Mouse (Mus musculus) embryonic fibroblast, embryonic 13.5 days (primary cell): ENCODE measurements around the gene Magea4. TPM values are rescaled to one million over a fixed set of nuclear protein-coding genes. Genes with fewer than 3 reads are reported as not detected.

Source experiments
- H3K27ac ChIP-seq: 2 replicates; pipeline ENCODE4 v1.5.1; 2012; ENCODE audit warnings: low read length, control low read depth, inconsistent platforms; ENCODE audit not compliant: insufficient read depth
- H3K4me1 ChIP-seq: 2 replicates; pipeline ENCODE4 v1.6.1; 2011; ENCODE audit warnings: low read length; ENCODE audit not compliant: control insufficient read depth, insufficient read depth
- H3K4me3 ChIP-seq: 2 replicates; pipeline ENCODE4 v1.5.1; 2011; ENCODE audit warnings: mild to moderate bottlenecking, control low read depth, low read length; ENCODE audit not compliant: insufficient read depth
- CTCF ChIP-seq: IDR thresholded peaks from 2 replicates; pipeline ENCODE4 v1.5.1; 2011; ENCODE audit warnings: mild to moderate bottlenecking, control low read depth, low read length, moderate library complexity, borderline replicate concordance; ENCODE audit not compliant: insufficient read depth
- POLR2A ChIP-seq: IDR thresholded peaks from 2 replicates; pipeline ENCODE4 v1.6.1; 2011; ENCODE audit warnings: low read depth, mild to moderate bottlenecking, control low read depth, low read length, moderate library complexity
- polyA plus RNA-seq: library from polyadenylated mRNA; stranded (reverse); fragments of >200 nt; gene quantifications from 2 replicates; pipeline ENCODE4 v1.2.4, GENCODE M21; 2011; ENCODE audit warnings: low read depth; ENCODE audit not compliant: missing spikeins, insufficient read length

Gene Magea4
- polyA plus RNA-seq, result not detected in 2 replicates

DNA sequence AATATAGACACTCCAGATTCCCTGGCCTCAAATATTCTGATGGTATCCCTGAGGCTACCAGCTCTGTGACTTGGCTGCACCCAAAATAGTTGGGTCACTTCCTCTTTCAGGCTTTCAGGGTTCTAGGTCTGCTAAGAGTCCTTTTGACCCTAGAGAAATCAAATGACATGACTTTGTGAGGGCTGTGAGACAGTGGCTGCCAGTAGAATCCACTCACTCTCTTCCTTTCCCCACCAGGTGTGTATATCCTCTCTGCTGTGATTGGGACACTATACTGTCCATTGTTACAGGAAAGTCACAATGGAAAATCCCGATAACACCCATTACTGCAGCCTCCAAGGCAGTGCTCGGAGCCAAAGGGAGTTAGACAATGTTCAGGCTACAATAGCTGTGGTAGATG, at the start of gene Magea4:
Gene Magea4 (plus strand): TSS at position 301 of the 400 bp plus-strand sequence.
- no peak within 1 kb of the TSS for H3K27ac ChIP-seq
- TF ChIP-seq CTCF (no peak), POLR2A (no peak)

DNA sequence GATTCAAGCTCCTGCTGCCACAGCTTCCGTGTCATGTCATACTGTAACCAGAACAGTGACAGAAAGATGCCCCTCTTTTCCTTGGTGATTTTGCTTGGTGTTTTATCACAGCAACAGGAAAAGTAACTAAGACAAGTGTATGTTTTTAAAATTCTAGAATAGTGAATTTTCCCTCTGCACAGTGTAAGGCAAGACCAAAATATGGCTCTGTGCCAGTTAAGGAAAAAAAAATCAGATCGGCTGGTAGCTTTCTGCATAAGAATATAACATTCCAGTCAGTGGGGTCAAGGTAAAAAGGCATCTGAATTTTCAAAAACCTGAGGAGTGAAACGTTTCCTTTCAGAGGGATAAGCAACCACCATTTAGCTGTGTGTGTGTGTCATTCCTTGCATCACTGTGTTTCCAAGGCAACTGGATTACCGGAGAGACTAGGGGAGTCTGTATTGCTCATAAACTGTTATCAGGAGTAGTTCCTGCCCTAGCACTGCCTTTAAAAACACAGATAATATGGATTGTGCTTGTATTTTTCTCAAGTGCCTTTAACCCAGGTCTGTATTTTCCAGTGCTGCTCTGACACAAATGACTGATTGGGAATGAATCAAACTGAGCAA, 18.8 kb upstream of the Magea4 start:
- TF ChIP-seq CTCF, result no peak
- no peak for TF ChIP-seq POLR2A
- no peaks in the 10 kb centered on the region for H3K4me1 ChIP-seq
- H3K4me3 ChIP-seq, result no peak overlapping the region
- H3K27ac ChIP-seq, result no peak overlapping the region

More for the DNA sequence above, at the start of gene Magea4:
- H3K4me1 ChIP-seq, result no peaks in the 10 kb centered on the region
- H3K4me3 ChIP-seq, result no peak within 1 kb of the TSS

- Histone ChIP-seq H3K4me3 (no peak overlapping the region), H3K27ac (no peak overlapping the region), H3K4me1 (no peaks in the 10 kb centered on the region)
- TF ChIP-seq CTCF, result no peak
- no peak for TF ChIP-seq POLR2A
These were observed 48.8 kb downstream of the Magea4 start for GRCm38 (mm10) chrX:72270637-72271036.

Other genes with a start within 250 kb of the Magea4 start
- gene Fate1, start 249.0 kb upstream of the Magea4 start, polyA plus RNA-seq, result not detected in 2 replicates
- gene Cnga2, start 230.2 kb upstream of the Magea4 start, polyA plus RNA-seq, result not detected in 2 replicates
- 3.0 and 4.7 TPM in 2 replicates for gene Gabre, start 52.8 kb downstream of the Magea4 start, polyA plus RNA-seq
- gene Magea10, start 164.8 kb downstream of the Magea4 start, polyA plus RNA-seq, result not detected in 2 replicates